Mouse (Mus musculus): Measurements from ENCODE around the gene 1110008P14Rik. TPM values are rescaled to one million over a fixed set of nuclear protein-coding genes. Genes with fewer than 3 reads are reported as not detected.
"Not testable (repeated sequence)": the region's sequence is repeated elsewhere in the genome, so short reads cannot be mapped to it uniquely, and the experiment has no call there.

1110008P14Rik gene
- polyA plus RNA-seq, 1 experiment from 2014 or later, result 59.6 TPM

DNA sequence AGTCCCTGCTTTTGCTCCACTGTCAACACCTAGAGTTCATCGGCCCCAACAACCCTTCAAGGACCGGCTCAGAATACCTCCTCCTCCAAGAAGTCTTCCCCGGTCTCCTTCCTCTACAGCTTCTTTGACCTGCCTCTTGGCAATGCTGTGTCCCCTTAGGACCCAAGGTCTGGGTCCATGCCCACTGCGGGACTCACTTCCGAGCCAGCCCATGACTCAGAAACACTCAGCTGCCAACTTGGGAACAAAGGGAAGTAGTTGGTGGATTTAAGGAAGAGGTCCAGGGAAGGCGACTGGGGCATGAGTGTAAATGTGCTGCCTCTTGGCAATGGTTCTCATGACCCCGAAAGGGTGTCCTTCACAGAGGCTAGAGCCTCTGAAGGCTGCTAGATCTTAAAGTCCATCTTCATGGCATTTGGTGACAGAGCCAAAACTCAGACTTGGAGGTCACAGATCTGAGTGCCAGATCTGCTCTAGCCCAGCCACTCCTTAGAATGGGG is 1.7 kb downstream of the 1110008P14Rik start:
- Histone ChIP-seq H3K9ac (no peak overlapping the region), H3K4me1 (peaks cover 12% of the 10 kb centered on the region), H3K9me3 (replicated peaks) (no peaks in the 10 kb centered on the region), H3K4me2 (no peak overlapping the region), H3K36me3 (ENCODE audit: poor library complexity, severe bottlenecking) (peaks cover 50% of the 10 kb centered on the region), H3K4me3 (no peak overlapping the region), H3K27ac (no peak overlapping the region), H3K27me3 (peaks cover 12% of the 10 kb centered on the region)
- no peak for ATAC-seq
- WGBS, result 90% methylated on average over 7 of the region's 7 CpGs

DNA sequence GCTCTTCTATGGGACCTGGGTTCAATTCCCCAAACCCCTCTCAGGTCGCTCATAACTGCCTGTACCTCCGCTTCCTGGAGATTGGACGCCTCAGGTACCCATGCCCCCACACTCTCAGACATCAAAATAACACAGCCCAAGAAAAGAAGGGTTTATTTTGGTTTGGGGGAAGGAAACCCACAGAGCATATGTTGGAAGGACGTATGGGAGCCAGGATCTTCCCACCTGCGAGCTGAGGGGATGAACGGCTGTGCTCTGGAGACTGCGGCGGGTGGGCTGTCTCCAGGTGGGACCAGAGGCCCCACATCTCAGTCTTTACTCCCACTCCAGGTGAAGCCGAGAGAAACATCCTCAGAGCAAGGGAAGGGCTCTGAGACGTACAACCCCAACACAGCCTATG is 4.8 kb downstream of the 1110008P14Rik start:
- Histone ChIP-seq H3K9ac (no peak overlapping the region), H3K27me3 (no peaks in the 10 kb centered on the region), H3K27ac (no peak overlapping the region), H3K36me3 (ENCODE audit: poor library complexity, severe bottlenecking) (peaks cover 79% of the 10 kb centered on the region), H3K4me3 (no peak overlapping the region), H3K9me3 (replicated peaks) (no peaks in the 10 kb centered on the region), H3K4me1 (peaks cover 9% of the 10 kb centered on the region), H3K4me2 (no peak overlapping the region)
- ATAC-seq, result no peak
- 94% methylated on average over 10 of the region's 10 CpGs for WGBS

DNA sequence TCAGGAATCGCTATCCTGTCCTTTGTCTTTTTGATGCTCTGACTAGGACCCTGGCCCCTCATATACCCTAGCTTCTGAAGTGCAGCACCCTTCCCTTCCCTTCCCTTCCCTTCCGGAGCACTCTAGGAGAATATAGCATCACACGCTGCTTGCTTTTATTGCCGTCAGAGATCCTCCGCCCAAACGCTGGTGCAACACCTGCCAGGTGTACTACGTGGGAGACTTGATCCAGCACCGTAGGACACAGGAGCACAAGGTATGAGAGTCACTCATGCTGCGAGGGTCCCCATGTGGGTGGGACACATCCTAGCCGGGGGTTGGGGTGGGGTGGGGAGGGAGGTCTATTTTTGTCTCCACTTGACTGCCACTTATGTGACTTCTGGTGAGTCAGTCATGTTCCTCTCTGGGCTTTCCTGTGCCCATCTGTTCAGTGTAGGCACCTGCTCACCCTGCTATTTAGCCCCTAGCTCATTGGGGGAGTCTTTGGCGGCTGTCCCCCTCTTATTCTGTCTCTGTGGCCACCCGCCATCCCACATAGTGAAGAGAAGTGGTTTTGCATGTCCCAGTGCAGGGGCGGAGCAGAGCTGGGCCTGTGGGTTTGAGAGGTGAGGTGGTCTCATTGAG is 6.3 kb downstream of the 1110008P14Rik start:
- no peak for ATAC-seq
- H3K4me2 ChIP-seq, result no peak overlapping the region
- WGBS, result 91% methylated on average over 13 of the region's 13 CpGs
- no peak overlapping the region for H3K9ac ChIP-seq
- H3K27me3 ChIP-seq, result no peaks in the 10 kb centered on the region
- no peaks in the 10 kb centered on the region for H3K9me3 ChIP-seq (replicated peaks)
- no peak overlapping the region for H3K27ac ChIP-seq
- no peak overlapping the region for H3K4me3 ChIP-seq
- no peaks in the 10 kb centered on the region for H3K4me1 ChIP-seq
- peaks cover 94% of the 10 kb centered on the region for H3K36me3 ChIP-seq (ENCODE audit: poor library complexity, severe bottlenecking)

DNA sequence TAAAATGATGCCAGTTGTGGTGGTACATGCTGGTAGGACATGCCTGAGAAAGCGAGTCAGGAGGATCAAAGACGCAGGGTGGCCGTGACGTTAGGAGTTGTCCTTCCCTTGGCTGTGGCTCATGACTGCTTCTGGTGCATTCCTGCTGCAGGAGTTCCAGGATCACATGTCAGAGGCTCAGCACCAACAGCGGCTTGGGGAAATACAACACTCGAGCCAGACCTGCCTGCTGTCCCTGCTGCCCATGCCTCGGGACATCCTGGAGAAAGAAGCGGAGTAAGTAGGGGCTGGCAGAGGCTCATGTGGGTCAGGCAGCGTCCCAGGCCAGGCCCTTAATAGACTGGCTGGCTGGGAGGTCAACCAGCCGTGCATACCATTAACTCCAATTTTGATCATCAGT is 7.5 kb downstream of the 1110008P14Rik start:
- Histone ChIP-seq H3K9ac (no peak overlapping the region), H3K36me3 (ENCODE audit: poor library complexity, severe bottlenecking) (peaks cover 98% of the 10 kb centered on the region), H3K4me2 (no peak overlapping the region), H3K4me3 (no peak overlapping the region), H3K9me3 (replicated peaks) (no peaks in the 10 kb centered on the region), H3K4me1 (no peaks in the 10 kb centered on the region), H3K27me3 (no peaks in the 10 kb centered on the region), H3K27ac (no peak overlapping the region)
- 89% methylated on average over 10 of the region's 10 CpGs for WGBS
- ATAC-seq, result no peak

DNA sequence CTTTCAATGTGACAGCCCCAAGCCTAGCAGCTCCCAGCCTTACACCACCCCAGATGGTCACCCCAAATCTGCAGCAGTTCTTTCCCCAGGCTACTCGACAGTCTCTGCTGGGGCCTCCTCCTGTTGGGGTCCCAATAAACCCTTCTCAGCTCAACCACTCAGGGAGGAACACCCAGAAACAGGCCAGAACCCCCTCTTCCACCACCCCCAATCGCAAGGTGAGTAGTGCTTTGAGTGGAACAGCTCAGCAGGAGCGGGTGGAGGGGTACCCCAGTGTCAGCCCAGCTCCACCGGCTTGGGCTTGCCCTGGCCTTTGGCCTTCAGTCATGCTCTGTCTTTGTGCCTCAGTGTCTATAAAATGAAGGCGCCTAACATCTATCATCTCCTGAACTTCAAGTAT is 14.4 kb downstream of the 1110008P14Rik start:
- Histone ChIP-seq H3K36me3 (ENCODE audit: poor library complexity, severe bottlenecking) (peaks cover 78% of the 10 kb centered on the region), H3K27me3 (no peaks in the 10 kb centered on the region), H3K4me3 (no peak overlapping the region), H3K4me1 (peaks cover 14% of the 10 kb centered on the region), H3K27ac (no peak overlapping the region), H3K4me2 (no peak overlapping the region), H3K9ac (no peak overlapping the region), H3K9me3 (replicated peaks) (no peaks in the 10 kb centered on the region)
- no peak for ATAC-seq
- WGBS, result 95% methylated on average over 5 of the region's 5 CpGs

DNA sequence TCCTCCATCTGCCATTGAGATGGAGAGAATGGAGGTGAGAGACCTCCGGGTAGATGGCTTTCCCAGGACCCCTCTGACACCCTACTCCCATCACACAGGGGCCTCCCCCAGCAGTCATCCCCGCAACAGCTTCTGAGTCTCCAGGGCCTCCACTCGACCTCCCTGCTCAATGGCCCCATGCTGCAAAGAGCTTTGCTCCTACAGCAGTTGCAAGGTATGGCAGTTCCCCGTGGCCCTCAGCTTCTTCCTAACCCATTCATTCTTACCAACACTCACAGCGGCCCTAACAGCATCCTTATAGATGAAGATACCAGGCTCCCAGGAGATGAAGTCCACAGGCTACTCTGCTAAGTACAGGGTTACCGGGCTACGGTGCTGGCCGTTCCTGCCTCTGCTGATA is 17.6 kb downstream of the 1110008P14Rik start:
- peaks cover 46% of the 10 kb centered on the region for H3K36me3 ChIP-seq (ENCODE audit: poor library complexity, severe bottlenecking)
- peaks cover 9% of the 10 kb centered on the region for H3K27me3 ChIP-seq
- ATAC-seq, result no peak
- H3K9ac ChIP-seq, result peak overlapping the region; percentile 86
- H3K9me3 ChIP-seq (replicated peaks), result no peaks in the 10 kb centered on the region
- peak overlapping the region; percentile 77 for H3K4me2 ChIP-seq
- H3K4me1 ChIP-seq, result peaks cover 26% of the 10 kb centered on the region
- 86% methylated on average over 8 of the region's 8 CpGs for WGBS
- H3K4me3 ChIP-seq, result peak overlapping the region; percentile 83
- no peak overlapping the region for H3K27ac ChIP-seq

DNA sequence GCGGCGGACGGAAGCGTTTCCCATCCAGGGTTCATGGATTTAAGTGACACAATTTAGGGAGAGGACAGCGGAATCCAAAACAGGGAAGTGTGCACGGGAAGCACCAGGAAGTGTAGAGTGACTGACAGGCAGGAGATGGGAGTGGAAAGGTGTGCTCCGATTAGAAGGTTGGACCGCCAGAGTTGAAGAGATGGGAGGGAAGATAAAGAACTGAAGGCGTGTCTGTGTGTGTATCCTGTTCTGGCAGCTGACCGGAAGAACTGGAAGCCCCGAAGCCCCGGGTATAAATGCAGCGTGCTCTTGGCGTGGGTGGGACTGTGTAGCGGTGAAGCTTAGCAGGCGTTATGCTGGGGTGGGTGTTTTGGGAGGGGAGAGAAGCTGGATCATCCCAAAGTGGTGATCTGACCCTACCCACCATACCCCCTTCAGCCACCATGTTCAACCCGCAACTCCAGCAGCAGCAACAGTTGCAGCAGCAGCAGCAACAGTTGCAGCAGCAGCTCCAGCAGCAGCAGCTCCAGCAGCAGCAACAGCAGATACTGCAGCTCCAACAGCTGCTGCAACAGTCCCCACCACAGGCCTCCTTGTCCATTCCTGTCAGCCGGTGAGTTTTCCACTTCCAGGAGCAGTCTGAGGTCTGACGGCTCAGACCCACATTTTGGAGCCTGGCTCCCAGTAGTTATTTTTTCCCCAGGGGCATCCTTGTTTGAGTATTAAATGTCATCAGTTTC is 18.2 kb downstream of the 1110008P14Rik start:
- H3K4me1 ChIP-seq, result peaks cover 26% of the 10 kb centered on the region
- peak overlapping the region; percentile 83 for H3K4me3 ChIP-seq
- H3K4me2 ChIP-seq, result peak overlapping the region; percentile 77
- H3K36me3 ChIP-seq (ENCODE audit: poor library complexity, severe bottlenecking), result peaks cover 41% of the 10 kb centered on the region
- peak overlapping the region; percentile 86 for H3K9ac ChIP-seq
- peaks cover 9% of the 10 kb centered on the region for H3K27me3 ChIP-seq
- WGBS, result 11% methylated on average over 19 of the region's 19 CpGs
- peak; percentile 19; the same call in 1 of the 2 replicates for ATAC-seq
- peak overlapping the region; percentile 75 for H3K27ac ChIP-seq
- no peaks in the 10 kb centered on the region for H3K9me3 ChIP-seq (replicated peaks)

DNA sequence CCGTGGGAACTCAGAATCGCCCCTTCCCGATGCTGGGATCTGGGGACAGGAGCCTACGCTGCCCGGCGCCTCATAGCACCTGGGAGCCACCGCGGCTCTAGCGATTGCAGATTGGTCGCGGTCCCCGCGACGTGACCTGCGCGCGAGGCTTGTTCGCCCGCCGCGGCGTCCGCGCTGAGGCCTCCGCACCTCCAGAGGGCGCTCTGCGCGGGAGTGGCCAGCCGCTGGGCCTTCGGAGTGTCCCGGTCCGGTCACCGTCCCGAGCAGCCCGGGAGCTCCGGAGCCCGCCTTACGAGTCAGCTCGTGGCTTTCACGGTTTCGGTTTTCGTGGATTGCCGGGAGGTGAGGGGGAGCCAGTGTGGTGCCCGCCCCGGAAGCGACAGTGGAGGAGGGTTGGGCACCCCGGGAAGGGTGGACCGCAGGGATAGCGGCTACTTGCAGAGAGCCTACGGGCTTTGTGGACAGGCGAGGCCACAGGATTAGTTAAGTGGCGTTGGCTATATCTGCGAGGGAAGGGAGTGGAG is 18.9 kb downstream of the 1110008P14Rik start:
- peaks cover 35% of the 10 kb centered on the region for H3K36me3 ChIP-seq (ENCODE audit: poor library complexity, severe bottlenecking)
- no peaks in the 10 kb centered on the region for H3K9me3 ChIP-seq (replicated peaks)
- WGBS, result under 1% methylated on average over 53 of the region's 53 CpGs
- H3K4me3 ChIP-seq, result peak overlapping the region; percentile 83
- H3K27ac ChIP-seq, result peak overlapping the region; percentile 75
- peak; percentile 81 for ATAC-seq
- H3K27me3 ChIP-seq, result peaks cover 9% of the 10 kb centered on the region
- peak overlapping the region; percentile 86 for H3K9ac ChIP-seq
- H3K4me1 ChIP-seq, result peaks cover 26% of the 10 kb centered on the region
- peak overlapping the region; percentile 77 for H3K4me2 ChIP-seq

DNA sequence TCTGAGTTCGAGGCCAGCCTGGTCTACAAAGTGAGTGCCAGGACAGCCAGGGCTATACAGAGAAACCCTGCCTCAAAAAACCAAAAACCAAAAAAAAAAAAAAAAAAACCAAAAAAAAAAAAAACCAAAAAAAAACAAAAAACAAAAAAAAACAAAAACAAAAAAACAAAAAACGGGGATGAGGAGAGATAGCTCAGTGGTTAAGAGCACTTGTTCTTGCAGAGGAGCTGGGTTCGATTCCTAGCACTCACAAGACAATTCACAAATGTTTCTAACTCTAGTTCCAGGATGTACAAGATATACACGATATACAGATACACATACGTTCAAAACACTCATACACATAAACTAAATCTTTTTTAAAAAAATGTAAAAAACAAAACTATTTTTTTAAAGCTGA is 19.5 kb downstream of the 1110008P14Rik start:
- ATAC-seq; H3K27me3 ChIP-seq; H3K27ac ChIP-seq; H3K9me3 ChIP-seq (replicated peaks): not testable (repeated sequence)
- peak overlapping the region; percentile 86 for H3K9ac ChIP-seq
- peak overlapping the region; percentile 77 for H3K4me2 ChIP-seq
- peaks cover 29% of the 10 kb centered on the region for H3K36me3 ChIP-seq (ENCODE audit: poor library complexity, severe bottlenecking)
- H3K4me3 ChIP-seq, result peak overlapping the region; percentile 83
- peaks cover 26% of the 10 kb centered on the region for H3K4me1 ChIP-seq
- WGBS, result 55% methylated on average over 5 of the region's 5 CpGs

DNA sequence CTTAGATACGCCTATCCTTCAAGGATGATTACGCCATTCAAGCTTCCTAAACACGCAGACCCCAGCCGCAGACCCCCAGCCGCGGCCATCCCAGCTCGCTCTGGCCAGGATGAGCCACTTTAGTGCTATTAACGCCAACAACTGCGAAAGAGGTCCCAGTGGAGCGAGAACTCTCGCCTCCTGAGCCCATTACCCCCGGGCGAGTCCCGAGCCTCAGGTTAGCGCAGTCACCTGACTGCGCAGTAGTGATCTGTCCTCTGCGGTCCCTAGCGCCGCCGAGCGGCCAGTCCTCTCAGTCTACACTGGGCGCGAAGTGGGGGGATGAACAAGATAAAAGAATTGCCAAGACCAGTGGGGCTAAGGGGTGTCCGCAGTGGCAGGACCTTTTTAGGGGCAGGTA is 20.3 kb downstream of the 1110008P14Rik start:
- H3K4me2 ChIP-seq, result peak overlapping the region; percentile 62
- H3K4me1 ChIP-seq, result peaks cover 26% of the 10 kb centered on the region
- H3K4me3 ChIP-seq, result peak overlapping the region; percentile 33
- H3K9ac ChIP-seq, result peak overlapping the region; percentile 50; the same call in 1 of the 2 replicates
- H3K27ac ChIP-seq, result no peak overlapping the region
- H3K36me3 ChIP-seq (ENCODE audit: poor library complexity, severe bottlenecking), result peaks cover 20% of the 10 kb centered on the region
- WGBS, result under 1% methylated on average over 24 of the region's 24 CpGs
- H3K27me3 ChIP-seq, result peaks cover 9% of the 10 kb centered on the region
- no peaks in the 10 kb centered on the region for H3K9me3 ChIP-seq (replicated peaks)
- peak; percentile 39; the same call in 1 of the 2 replicates for ATAC-seq

DNA sequence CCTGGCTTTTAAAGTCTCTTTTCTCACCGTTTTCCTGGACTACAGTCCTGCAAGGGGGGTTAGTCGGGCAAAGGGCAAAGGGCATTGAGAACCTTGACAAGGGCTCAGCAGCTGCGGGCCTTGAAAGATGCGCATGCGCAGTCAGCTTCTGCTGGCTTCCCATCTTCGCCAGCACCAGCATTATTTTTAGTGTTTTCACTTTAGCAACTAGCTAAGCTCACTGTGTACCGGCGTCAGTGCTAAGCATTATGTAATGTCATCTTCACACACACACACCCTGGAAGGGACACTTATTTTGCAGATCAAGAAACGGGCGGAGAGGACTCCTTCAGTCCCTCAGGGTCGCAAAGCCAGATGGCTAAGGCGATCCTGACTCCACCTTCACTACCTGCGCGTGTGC is 21.0 kb downstream of the 1110008P14Rik start:
- Histone ChIP-seq H3K9ac (peak overlapping the region; percentile 24; the same call in 1 of the 2 replicates), H3K36me3 (ENCODE audit: poor library complexity, severe bottlenecking) (peaks cover 14% of the 10 kb centered on the region), H3K27ac (no peak overlapping the region), H3K9me3 (replicated peaks) (no peaks in the 10 kb centered on the region), H3K4me1 (peaks cover 26% of the 10 kb centered on the region), H3K4me3 (peak overlapping the region; percentile 33), H3K27me3 (peaks cover 9% of the 10 kb centered on the region), H3K4me2 (peak overlapping the region; percentile 62)
- no peak for ATAC-seq
- 5% methylated on average over 14 of the region's 14 CpGs for WGBS

DNA sequence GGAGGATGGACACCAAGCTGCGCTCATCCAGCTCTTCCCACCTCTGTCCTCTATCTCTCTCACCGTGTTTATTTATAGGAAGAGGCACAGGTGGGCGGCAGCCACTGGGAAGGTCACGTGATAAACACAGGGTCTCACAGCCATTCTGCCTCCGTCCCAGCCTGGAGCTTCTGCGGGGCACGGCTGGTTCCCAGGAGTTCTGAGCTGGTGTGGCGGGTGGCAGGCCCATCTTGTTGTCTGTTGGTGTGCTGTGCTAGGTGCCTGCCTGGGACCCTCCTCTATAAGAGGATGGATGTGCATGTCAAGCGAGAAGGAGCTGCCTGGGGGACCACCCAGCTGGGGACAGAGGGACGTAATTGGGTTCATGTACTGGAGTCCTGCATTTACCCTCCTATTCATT is 23.4 kb downstream of the 1110008P14Rik start:
- H3K9me3 ChIP-seq (replicated peaks), result no peaks in the 10 kb centered on the region
- H3K4me2 ChIP-seq, result no peak overlapping the region
- H3K36me3 ChIP-seq (ENCODE audit: poor library complexity, severe bottlenecking), result no peaks in the 10 kb centered on the region
- H3K27ac ChIP-seq, result no peak overlapping the region
- WGBS, result 62% methylated on average over 10 of the region's 10 CpGs
- H3K4me3 ChIP-seq, result no peak overlapping the region
- peaks cover 9% of the 10 kb centered on the region for H3K27me3 ChIP-seq
- peaks cover 16% of the 10 kb centered on the region for H3K4me1 ChIP-seq
- ATAC-seq, result no peak
- 0 out of 2 replicates have a peak overlapping the region, but pooled peaks have one; percentile 16 for H3K9ac ChIP-seq

Measured in forebrain, embryonic 13.5 days (tissue).